Mouse (Mus musculus): ENCODE measurements around the gene Bahcc1. TPM values are rescaled to one million over a fixed set of nuclear protein-coding genes. Genes with fewer than 3 reads are reported as not detected.

The Bahcc1 gene
- total RNA-seq, 2 experiments from 2014 or later = 20.6 to 21.3 TPM

- DNase-seq (ENCODE audit: extremely low spot score in 1 of 2, low spot score in 2 of 2) = peak in 1 of 2 experiments; percentile 44
- intact Hi-C loops (cut with DNase I) = loop anchor here (2.0 kb wide), 1 partner anchor 66 kb away; no protein-coding TSS in a partner anchor
Observed at GRCm38 (mm10) chr11:120240941-120241890, 8.5 kb downstream of the Bahcc1 start.

DNA sequence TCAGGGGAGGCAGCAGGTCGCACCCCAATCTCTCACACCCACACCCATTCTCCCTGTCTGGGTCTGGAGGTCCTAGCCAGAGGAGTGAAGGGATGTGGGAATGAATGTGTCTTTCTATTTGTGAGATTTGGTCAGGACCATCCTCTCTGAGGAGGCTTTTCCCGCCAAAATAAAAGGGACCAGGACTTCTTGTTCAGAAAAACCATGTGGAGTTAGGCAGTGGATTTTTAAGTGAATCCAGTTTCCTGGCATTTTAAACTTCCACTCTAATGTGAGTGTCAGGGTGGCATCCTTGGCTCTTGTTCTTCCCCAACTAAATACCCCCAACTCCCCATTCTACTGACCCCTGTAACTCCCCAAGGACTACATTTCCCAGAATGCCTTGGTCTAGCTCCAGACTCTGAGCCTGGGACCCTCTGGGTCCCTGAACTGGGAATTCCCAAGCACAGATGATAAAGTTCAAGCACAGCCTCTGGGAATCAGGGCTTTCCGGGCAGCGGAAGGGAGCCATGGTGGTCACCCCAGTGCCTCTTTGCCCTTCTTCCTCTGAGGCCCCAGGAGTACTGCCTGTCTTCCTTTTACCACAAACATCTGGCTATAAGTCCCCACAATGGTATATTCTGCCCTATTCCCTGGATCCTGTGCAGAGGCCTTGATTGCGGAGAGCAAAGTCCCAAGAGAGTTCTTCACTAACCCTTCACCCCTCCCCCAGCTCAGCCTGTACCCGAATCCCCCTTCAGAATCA lies 9.4 kb downstream of the Bahcc1 start:
- DNase-seq (ENCODE audit: extremely low spot score in 1 of 2, low spot score in 2 of 2) = no peak
- Histone ChIP-seq H3K27ac (no peak overlapping the region; the same call in 1 of the 2 replicates), H3K4me3 (no peak overlapping the region)
- intact Hi-C loops (cut with DNase I) = loop anchor here (2.0 kb wide), 2 partner anchors 17 to 65 kb away; no protein-coding TSS in a partner anchor
- TF ChIP-seq CTCF (IDR thresholded peaks at IDR 0.05) = no peak

More at GRCm38 (mm10) chr11:120240941-120241890, 8.5 kb downstream of the Bahcc1 start:
- Histone ChIP-seq H3K4me3 (peak overlapping the region; percentile 37), H3K27ac (peak overlapping the region; percentile 95)
- no peak; the same call in 1 of the 2 replicates for TF ChIP-seq CTCF (IDR thresholded peaks at IDR 0.05)

- no peak for TF ChIP-seq CTCF (IDR thresholded peaks at IDR 0.05)
- H3K27ac ChIP-seq = no peak overlapping the region
Observed at GRCm38 (mm10) chr11:120242726-120243530, 10.2 kb downstream of the Bahcc1 start.

GRCm38 (mm10) chr11:120243531-120243820 lies 10.7 kb downstream of the Bahcc1 start:
- no peak overlapping the region for H3K27ac ChIP-seq
- H3K4me3 ChIP-seq = no peak overlapping the region
- intact Hi-C loops (cut with DNase I) = loop anchor here (2.0 kb wide), 1 partner anchor 15 kb away; no protein-coding TSS in a partner anchor
- no peak for TF ChIP-seq CTCF (IDR thresholded peaks at IDR 0.05)
- DNase-seq (ENCODE audit: extremely low spot score in 1 of 2, low spot score in 2 of 2) = no peak

More at GRCm38 (mm10) chr11:120242726-120243530, 10.2 kb downstream of the Bahcc1 start:
- DNase-seq (ENCODE audit: extremely low spot score in 1 of 2, low spot score in 2 of 2) = no peak
- H3K4me3 ChIP-seq = no peak overlapping the region
- intact Hi-C loops (cut with DNase I) = loop anchor here (2.0 kb wide), 1 partner anchor 16 kb away; no protein-coding TSS in a partner anchor

GRCm38 (mm10) chr11:120248160-120248793 lies 15.5 kb downstream of the Bahcc1 start:
- no peak for DNase-seq (ENCODE audit: extremely low spot score in 1 of 2, low spot score in 2 of 2)
- no peak for TF ChIP-seq CTCF (IDR thresholded peaks at IDR 0.05)
- Histone ChIP-seq H3K4me3 (no peak overlapping the region), H3K27ac (no peak overlapping the region)
- intact Hi-C loops (cut with DNase I) = no loop called here

DNA sequence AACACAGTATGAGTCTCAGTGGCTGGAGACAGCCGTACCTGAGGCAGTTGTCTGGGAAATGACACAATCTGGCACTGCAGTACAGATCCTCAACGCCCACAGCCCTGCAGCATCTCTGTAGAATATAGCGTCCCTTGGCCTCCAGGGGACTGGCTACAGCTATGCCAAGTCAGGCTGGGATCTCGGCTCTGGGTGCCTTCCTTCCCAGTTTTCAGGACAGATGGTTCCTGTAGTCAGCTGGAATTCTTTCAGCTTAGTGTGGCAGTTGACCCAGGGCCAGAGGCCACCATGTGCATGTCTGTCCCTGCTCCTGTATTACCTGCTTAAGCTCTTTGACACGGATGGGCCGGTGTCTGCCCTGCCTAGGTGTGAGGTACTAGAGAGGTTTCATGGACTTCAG lies 16.2 kb downstream of the Bahcc1 start:
- no peak for TF ChIP-seq CTCF (IDR thresholded peaks at IDR 0.05)
- intact Hi-C loops (cut with DNase I) = no loop called here
- Histone ChIP-seq H3K4me3 (no peak overlapping the region), H3K27ac (no peak overlapping the region)
- no peak for DNase-seq (ENCODE audit: extremely low spot score in 1 of 2, low spot score in 2 of 2)

DNA sequence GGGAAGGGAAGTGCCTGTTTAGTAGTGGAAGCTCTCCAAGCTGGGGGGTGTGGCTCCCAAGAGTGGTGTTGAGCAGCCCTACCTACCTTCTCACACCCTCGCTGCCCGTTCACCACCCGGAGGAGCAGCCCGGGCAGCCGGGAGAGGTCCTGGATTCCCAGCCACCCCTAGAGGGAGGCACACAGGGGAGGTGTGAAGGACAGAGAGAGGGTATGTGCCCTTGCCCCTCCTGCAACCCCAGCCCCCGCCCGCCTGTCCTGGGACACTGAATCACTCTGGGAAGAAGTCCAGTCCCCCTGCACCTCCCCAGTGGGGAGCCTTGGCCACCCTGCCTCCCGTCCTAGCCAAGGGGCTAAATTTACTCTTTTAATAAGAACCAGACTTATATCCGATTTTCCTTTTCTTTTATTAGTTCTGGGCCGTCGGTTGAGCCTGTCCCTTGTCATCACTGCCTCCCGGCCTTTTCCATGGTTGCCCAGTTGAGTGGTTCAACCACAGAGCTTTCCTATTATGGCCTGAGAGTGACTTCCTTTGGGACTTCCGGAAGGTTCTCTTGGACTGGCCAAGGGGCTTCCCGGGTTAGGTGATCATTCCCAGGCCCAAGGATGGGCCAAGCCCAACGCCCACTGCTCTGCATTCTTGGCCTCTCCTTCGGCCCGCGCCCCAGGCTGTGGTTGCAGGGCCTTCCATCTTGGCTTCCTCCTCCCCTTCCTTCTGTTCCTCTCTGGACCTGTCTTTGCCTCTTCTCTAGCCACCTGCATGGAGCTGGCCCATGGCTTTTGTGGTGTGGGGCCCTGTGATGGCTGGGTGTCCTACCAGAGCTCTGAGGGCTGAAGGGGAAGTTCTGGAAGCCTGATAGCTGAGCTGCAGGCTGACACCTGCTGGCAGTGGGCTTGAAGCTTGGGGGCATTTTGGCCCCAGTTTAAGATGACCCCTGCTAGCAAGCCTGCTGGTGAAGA lies 18.5 kb downstream of the Bahcc1 start:
- intact Hi-C loops (cut with DNase I) = no loop called here
- no peak for DNase-seq (ENCODE audit: extremely low spot score in 1 of 2, low spot score in 2 of 2)
- Histone ChIP-seq H3K27ac (no peak overlapping the region), H3K4me3 (no peak overlapping the region)
- no peak; the same call in 1 of the 2 replicates for TF ChIP-seq CTCF (IDR thresholded peaks at IDR 0.05)

DNA sequence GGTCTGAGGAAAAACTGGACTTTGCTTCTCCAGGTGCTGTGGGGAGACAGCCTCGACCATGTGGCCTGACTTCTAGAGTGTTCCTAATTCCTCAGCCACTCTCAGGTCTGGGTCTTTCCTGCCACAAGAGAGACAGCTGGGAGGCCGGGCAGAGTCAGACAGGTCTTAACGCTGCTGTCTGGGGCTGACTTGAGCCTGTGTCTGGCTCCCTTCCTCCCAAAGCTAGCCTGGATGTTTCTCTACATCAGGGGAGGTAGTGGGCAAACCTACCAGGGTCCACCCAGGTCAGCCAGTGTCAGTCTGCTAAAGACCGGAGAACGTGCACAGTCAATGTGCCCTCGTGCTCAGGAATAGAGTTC lies 19.2 kb downstream of the Bahcc1 start:
- Histone ChIP-seq H3K27ac (no peak overlapping the region), H3K4me3 (no peak overlapping the region)
- intact Hi-C loops (cut with DNase I) = no loop called here
- no peak for DNase-seq (ENCODE audit: extremely low spot score in 1 of 2, low spot score in 2 of 2)
- TF ChIP-seq CTCF (IDR thresholded peaks at IDR 0.05) = no peak

- H3K27ac ChIP-seq = no peak overlapping the region
Observed at GRCm38 (mm10) chr11:120252398-120252797, 19.7 kb downstream of the Bahcc1 start.

More at GRCm38 (mm10) chr11:120252398-120252797, 19.7 kb downstream of the Bahcc1 start:
- no peak overlapping the region for H3K4me3 ChIP-seq
- intact Hi-C loops (cut with DNase I) = no loop called here
- no peak for DNase-seq (ENCODE audit: extremely low spot score in 1 of 2, low spot score in 2 of 2)
- TF ChIP-seq CTCF (IDR thresholded peaks at IDR 0.05) = no peak

Measured in left cerebral cortex, adult 2 months (tissue).